Mouse (Mus musculus): Measurements from ENCODE around the gene Sh3pxd2a. TPM values are rescaled to one million over a fixed set of nuclear protein-coding genes. Genes with fewer than 3 reads are reported as not detected.

The Sh3pxd2a gene
- polyA plus RNA-seq, 1 experiment from 2014 or later, result 6.9 TPM

- Histone ChIP-seq H3K36me3 (ENCODE audit: control insufficient read depth, insufficient read depth, low read length) (no peaks in the 10 kb centered on the region), H3K9me3 (ENCODE audit: control insufficient read depth, low read length) (no peaks in the 10 kb centered on the region), H3K27ac (ENCODE audit: low read depth, low read length) (no peak overlapping the region), H3K27me3 (ENCODE audit: control insufficient read depth, insufficient read depth, low read length) (no peaks in the 10 kb centered on the region), H3K4me1 (replicated peaks; ENCODE audit: control insufficient read depth, insufficient read depth, low read length) (peaks cover 10% of the 10 kb centered on the region; the same call in 1 of the 2 replicates), H3K4me3 (ENCODE audit: low read depth, low read length) (no peak overlapping the region), H3K9ac (ENCODE audit: low read depth, low read length) (no peak overlapping the region), H3K4me2 (replicated peaks; ENCODE audit: low read depth, low read length) (no peak overlapping the region)
- no peak for DNase-seq (ENCODE audit: low spot score)
- ATAC-seq (ENCODE audit: low FRiP score), result no peak
- 24% methylated on average over 8 of the region's 8 CpGs for WGBS
Measured at GRCm38 (mm10) chr19:47320331-47320668, 143.9 kb downstream of the Sh3pxd2a start.

DNA sequence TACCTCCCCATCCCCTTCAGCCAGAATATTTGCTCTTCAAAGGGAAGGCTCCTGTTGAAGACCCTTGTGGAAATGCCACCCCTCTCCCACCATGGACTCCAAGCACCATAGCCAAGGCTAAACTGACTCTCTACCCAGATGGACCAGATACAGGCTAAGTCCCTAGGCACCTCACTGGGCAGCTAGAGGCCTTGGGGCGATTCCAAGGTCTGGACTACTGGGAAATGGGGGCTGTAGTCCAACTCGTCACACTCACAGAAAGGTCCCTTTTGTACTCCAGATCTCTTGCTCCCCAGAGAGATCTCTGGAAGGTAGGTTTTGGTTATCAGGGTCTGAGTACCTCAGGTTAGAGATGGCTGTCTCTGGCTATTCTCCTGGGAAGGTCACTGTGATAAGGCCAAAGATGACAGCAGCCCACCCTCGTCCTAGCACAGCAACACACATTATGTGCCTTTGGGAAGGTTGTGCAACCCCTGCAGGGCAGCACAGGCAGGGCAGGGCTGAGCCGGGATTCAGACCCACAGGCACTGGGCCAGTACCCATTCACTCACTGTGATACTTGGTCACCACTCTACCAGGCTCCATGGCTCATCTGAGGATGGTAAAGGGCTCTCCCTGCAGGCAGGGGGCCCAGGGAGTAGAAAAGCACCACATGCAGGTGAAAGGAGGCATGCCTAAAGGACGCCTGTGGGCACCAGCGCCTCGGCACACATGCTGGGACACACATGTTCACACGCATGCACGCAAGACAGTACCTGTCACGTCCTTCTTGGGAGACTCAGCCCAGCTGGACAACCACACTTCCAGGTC is 144.5 kb downstream of the Sh3pxd2a start:
- H3K36me3 ChIP-seq (ENCODE audit: control insufficient read depth, insufficient read depth, low read length), result no peaks in the 10 kb centered on the region
- ATAC-seq (ENCODE audit: low FRiP score), result no peak
- no peak overlapping the region for H3K9ac ChIP-seq (ENCODE audit: low read depth, low read length)
- H3K9me3 ChIP-seq (ENCODE audit: control insufficient read depth, low read length), result no peaks in the 10 kb centered on the region
- no peaks in the 10 kb centered on the region for H3K27me3 ChIP-seq (ENCODE audit: control insufficient read depth, insufficient read depth, low read length)
- peaks cover 15% of the 10 kb centered on the region; the same call in 1 of the 2 replicates for H3K4me1 ChIP-seq (replicated peaks; ENCODE audit: control insufficient read depth, insufficient read depth, low read length)
- WGBS, result 54% methylated on average over 10 of the region's 10 CpGs
- no peak overlapping the region for H3K4me2 ChIP-seq (replicated peaks; ENCODE audit: low read depth, low read length)
- H3K27ac ChIP-seq (ENCODE audit: low read depth, low read length), result no peak overlapping the region
- DNase-seq (ENCODE audit: low spot score), result no peak
- H3K4me3 ChIP-seq (ENCODE audit: low read depth, low read length), result no peak overlapping the region

GRCm38 (mm10) chr19:47319061-47319460 is 145.1 kb downstream of the Sh3pxd2a start:
- no peaks in the 10 kb centered on the region for H3K9me3 ChIP-seq (ENCODE audit: control insufficient read depth, low read length)
- ATAC-seq (ENCODE audit: low FRiP score), result no peak
- no peak overlapping the region for H3K4me3 ChIP-seq (ENCODE audit: low read depth, low read length)
- no peak overlapping the region for H3K4me2 ChIP-seq (replicated peaks; ENCODE audit: low read depth, low read length)
- H3K36me3 ChIP-seq (ENCODE audit: control insufficient read depth, insufficient read depth, low read length), result no peaks in the 10 kb centered on the region
- no peaks in the 10 kb centered on the region for H3K27me3 ChIP-seq (ENCODE audit: control insufficient read depth, insufficient read depth, low read length)
- peaks cover 19% of the 10 kb centered on the region; the same call in 1 of the 2 replicates for H3K4me1 ChIP-seq (replicated peaks; ENCODE audit: control insufficient read depth, insufficient read depth, low read length)
- no peak overlapping the region for H3K9ac ChIP-seq (ENCODE audit: low read depth, low read length)
- no peak for DNase-seq (ENCODE audit: low spot score)
- H3K27ac ChIP-seq (ENCODE audit: low read depth, low read length), result no peak overlapping the region
- 89% methylated on average over 8 of the region's 8 CpGs for WGBS

DNA sequence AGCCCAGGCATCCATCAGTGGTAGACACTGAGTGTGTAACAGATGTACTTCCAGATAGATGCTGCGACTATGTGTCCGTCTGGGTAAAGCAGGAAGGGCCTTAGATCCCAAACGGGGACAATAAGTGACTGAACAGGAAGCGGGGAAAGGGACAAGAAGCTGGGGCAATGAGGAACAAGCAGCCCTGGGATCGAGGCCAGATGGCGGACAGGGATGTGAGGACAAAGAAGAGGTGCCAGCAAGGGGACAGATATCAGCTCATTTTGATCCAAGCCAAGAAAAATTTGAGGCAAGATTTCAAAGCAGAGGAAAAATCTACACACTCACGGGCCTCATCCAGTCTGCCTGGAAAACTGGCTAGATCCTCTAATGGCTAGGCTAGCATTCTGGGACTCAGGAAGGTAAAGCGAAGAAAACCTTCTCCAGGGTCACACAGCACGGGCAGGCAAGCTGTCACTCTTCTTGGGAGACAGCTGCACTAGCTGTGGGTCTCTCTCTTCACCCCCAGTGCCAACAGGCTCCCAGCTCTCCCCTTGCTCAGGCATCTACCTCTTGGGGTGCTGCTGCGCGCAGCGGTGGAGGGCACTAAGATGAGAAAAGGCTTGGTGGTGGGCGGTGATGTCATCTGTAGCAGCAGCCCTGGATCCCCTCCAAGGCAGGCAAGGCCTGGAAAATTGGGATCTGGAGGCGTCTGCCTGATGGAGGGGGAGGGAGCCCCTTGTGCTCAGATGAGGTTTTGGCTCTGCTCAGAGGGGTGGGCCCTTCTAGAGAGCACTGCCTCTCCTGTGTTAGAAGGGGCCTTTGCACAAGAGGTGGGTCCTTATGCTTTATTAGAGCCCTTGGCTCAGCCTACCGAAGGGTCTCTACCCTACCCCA is 146.9 kb downstream of the Sh3pxd2a start:
- Histone ChIP-seq H3K4me3 (ENCODE audit: low read depth, low read length) (no peak overlapping the region), H3K27ac (ENCODE audit: low read depth, low read length) (no peak overlapping the region), H3K27me3 (ENCODE audit: control insufficient read depth, insufficient read depth, low read length) (no peaks in the 10 kb centered on the region), H3K9me3 (ENCODE audit: control insufficient read depth, low read length) (no peaks in the 10 kb centered on the region), H3K36me3 (ENCODE audit: control insufficient read depth, insufficient read depth, low read length) (no peaks in the 10 kb centered on the region), H3K4me1 (replicated peaks; ENCODE audit: control insufficient read depth, insufficient read depth, low read length) (peaks cover 19% of the 10 kb centered on the region; the same call in 1 of the 2 replicates), H3K9ac (ENCODE audit: low read depth, low read length) (no peak overlapping the region), H3K4me2 (replicated peaks; ENCODE audit: low read depth, low read length) (no peak overlapping the region)
- no peak for DNase-seq (ENCODE audit: low spot score)
- whole genome bisulfite sequencing, result 69% methylated on average over 15 of the region's 15 CpGs
- ATAC-seq (ENCODE audit: low FRiP score), result no peak

DNA sequence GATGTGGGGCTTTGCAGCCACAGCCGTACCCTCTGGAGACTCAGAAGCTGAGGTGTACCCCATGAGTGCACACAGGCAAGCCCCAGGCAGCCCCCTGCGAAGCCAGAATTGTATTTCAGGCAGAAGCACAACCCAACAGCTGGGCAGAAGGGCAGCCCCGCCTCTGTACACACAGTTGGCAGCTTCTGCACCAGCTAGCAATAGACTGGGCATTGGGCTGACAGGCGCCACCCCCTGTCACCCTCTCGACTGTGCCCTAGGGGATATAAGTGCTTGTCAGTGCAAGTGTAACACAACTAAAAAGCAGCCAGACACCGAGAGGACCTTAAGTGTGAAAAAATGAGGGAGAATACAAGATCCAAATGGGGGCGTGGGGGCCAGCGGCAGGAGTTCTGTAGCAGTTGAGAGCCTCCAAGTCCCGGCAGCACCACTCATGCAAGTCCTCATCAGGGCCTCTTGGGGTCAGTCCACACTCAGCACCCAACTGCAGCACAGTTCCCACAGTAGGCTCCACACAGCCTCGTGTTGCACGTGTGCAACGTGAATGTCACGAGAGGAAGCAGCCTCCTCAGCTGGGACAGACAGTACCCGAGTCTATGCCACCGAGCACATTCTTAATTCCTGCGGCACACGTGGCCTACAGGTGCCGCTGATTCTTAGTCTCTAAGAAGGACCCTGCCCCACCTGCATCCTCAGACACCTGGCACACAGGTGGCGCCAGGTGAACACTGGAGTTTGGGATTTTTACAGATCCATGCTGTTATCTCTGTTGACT is 147.7 kb downstream of the Sh3pxd2a start:
- no peak overlapping the region for H3K27ac ChIP-seq (ENCODE audit: low read depth, low read length)
- 74% methylated on average over 19 of the region's 19 CpGs for WGBS
- ATAC-seq (ENCODE audit: low FRiP score) (no peak), DNase-seq (ENCODE audit: low spot score) (no peak)
- H3K4me3 ChIP-seq (ENCODE audit: low read depth, low read length), result no peak overlapping the region
- no peaks in the 10 kb centered on the region for H3K27me3 ChIP-seq (ENCODE audit: control insufficient read depth, insufficient read depth, low read length)
- H3K9ac ChIP-seq (ENCODE audit: low read depth, low read length), result no peak overlapping the region
- H3K9me3 ChIP-seq (ENCODE audit: control insufficient read depth, low read length), result no peaks in the 10 kb centered on the region
- no peaks in the 10 kb centered on the region for H3K36me3 ChIP-seq (ENCODE audit: control insufficient read depth, insufficient read depth, low read length)
- H3K4me2 ChIP-seq (replicated peaks; ENCODE audit: low read depth, low read length), result no peak overlapping the region
- peaks cover 19% of the 10 kb centered on the region; the same call in 1 of the 2 replicates for H3K4me1 ChIP-seq (replicated peaks; ENCODE audit: control insufficient read depth, insufficient read depth, low read length)

GRCm38 (mm10) chr19:47315917-47316265 is 148.3 kb downstream of the Sh3pxd2a start:
- Histone ChIP-seq H3K4me3 (ENCODE audit: low read depth, low read length) (no peak overlapping the region), H3K9ac (ENCODE audit: low read depth, low read length) (no peak overlapping the region), H3K27ac (ENCODE audit: low read depth, low read length) (no peak overlapping the region), H3K27me3 (ENCODE audit: control insufficient read depth, insufficient read depth, low read length) (no peaks in the 10 kb centered on the region), H3K36me3 (ENCODE audit: control insufficient read depth, insufficient read depth, low read length) (no peaks in the 10 kb centered on the region), H3K4me1 (replicated peaks; ENCODE audit: control insufficient read depth, insufficient read depth, low read length) (peaks cover 19% of the 10 kb centered on the region; the same call in 1 of the 2 replicates), H3K4me2 (replicated peaks; ENCODE audit: low read depth, low read length) (no peak overlapping the region), H3K9me3 (ENCODE audit: control insufficient read depth, low read length) (no peaks in the 10 kb centered on the region)
- 7% methylated on average over 1 of the region's 1 CpGs for WGBS
- DNase-seq (ENCODE audit: low spot score), result no peak
- no peak for ATAC-seq (ENCODE audit: low FRiP score)

- no peak overlapping the region for H3K27ac ChIP-seq (ENCODE audit: low read depth, low read length)
- H3K4me3 ChIP-seq (ENCODE audit: low read depth, low read length), result no peak overlapping the region
- no peak overlapping the region for H3K9ac ChIP-seq (ENCODE audit: low read depth, low read length)
- no peaks in the 10 kb centered on the region for H3K27me3 ChIP-seq (ENCODE audit: control insufficient read depth, insufficient read depth, low read length)
- H3K9me3 ChIP-seq (ENCODE audit: control insufficient read depth, low read length), result no peaks in the 10 kb centered on the region
- H3K4me1 ChIP-seq (replicated peaks; ENCODE audit: control insufficient read depth, insufficient read depth, low read length), result peaks cover 18% of the 10 kb centered on the region; the same call in 1 of the 2 replicates
- 56% methylated on average over 14 of the region's 14 CpGs for WGBS
- DNase-seq (ENCODE audit: low spot score) (no peak), ATAC-seq (ENCODE audit: low FRiP score) (no peak)
- no peaks in the 10 kb centered on the region for H3K36me3 ChIP-seq (ENCODE audit: control insufficient read depth, insufficient read depth, low read length)
- peak overlapping the region; percentile 61; the same call in 1 of the 2 replicates for H3K4me2 ChIP-seq (replicated peaks; ENCODE audit: low read depth, low read length)
Measured at GRCm38 (mm10) chr19:47315091-47315916, 148.9 kb downstream of the Sh3pxd2a start.

All from hindbrain, embryonic 11.5 days (tissue).